Mouse (Mus musculus) left cerebral cortex, adult 11 months (tissue): Measurements from ENCODE around the gene Klhdc4.

ENCODE experiments used
- DNase-seq: peaks from one replicate; pipeline ENCODE4 v3.0.0; 2022; ENCODE audit warnings: low spot score

The Klhdc4 gene

GRCm38 (mm10) chr8:121849303-121849702, 19.9 kb upstream of the Klhdc4 start:
- DNase-seq: no peak

GRCm38 (mm10) chr8:121848495-121848894, 19.1 kb upstream of the Klhdc4 start:
- no peak for DNase-seq

- DNase-seq: no peak
These were observed 18.6 kb upstream of the Klhdc4 start for GRCm38 (mm10) chr8:121847987-121848386.

- DNase-seq: no peak
These were observed 18.0 kb upstream of the Klhdc4 start for GRCm38 (mm10) chr8:121847261-121847822.

- no peak for DNase-seq
These were observed 17.4 kb upstream of the Klhdc4 start for GRCm38 (mm10) chr8:121846815-121847214.

- no peak for DNase-seq
These were observed 15.4 kb upstream of the Klhdc4 start for GRCm38 (mm10) chr8:121844765-121845164.

GRCm38 (mm10) chr8:121843184-121843733, 13.9 kb upstream of the Klhdc4 start:
- DNase-seq: no peak

- DNase-seq: no peak
These were observed 12.9 kb upstream of the Klhdc4 start for GRCm38 (mm10) chr8:121842064-121842955.

- peak; percentile 59 for DNase-seq
These were observed 11.9 kb upstream of the Klhdc4 start for GRCm38 (mm10) chr8:121841242-121841641.

GRCm38 (mm10) chr8:121832503-121832902, 3.1 kb upstream of the Klhdc4 start:
- DNase-seq: no peak

- no peak for DNase-seq
These were observed 2.7 kb upstream of the Klhdc4 start for GRCm38 (mm10) chr8:121832061-121832460.

- no peak for DNase-seq
These were observed 501 bp upstream of the Klhdc4 start for GRCm38 (mm10) chr8:121829777-121830362.

- DNase-seq: no peak
These were observed 869 bp downstream of the Klhdc4 start for GRCm38 (mm10) chr8:121828376-121829023.

GRCm38 (mm10) chr8:121827726-121828125, 1.6 kb downstream of the Klhdc4 start:
- DNase-seq: no peak

GRCm38 (mm10) chr8:121821770-121822169, 7.6 kb downstream of the Klhdc4 start:
- no peak for DNase-seq

- DNase-seq: no peak
These were observed 8.0 kb downstream of the Klhdc4 start for GRCm38 (mm10) chr8:121821320-121821719.

GRCm38 (mm10) chr8:121820840-121821239, 8.5 kb downstream of the Klhdc4 start:
- no peak for DNase-seq

GRCm38 (mm10) chr8:121818226-121818625, 11.1 kb downstream of the Klhdc4 start:
- no peak for DNase-seq

GRCm38 (mm10) chr8:121811931-121812570, 17.3 kb downstream of the Klhdc4 start:
- no peak for DNase-seq

- DNase-seq: no peak
These were observed 17.9 kb downstream of the Klhdc4 start for GRCm38 (mm10) chr8:121811502-121811901.

- DNase-seq: peak; percentile 51
These were observed 19.7 kb downstream of the Klhdc4 start for GRCm38 (mm10) chr8:121809524-121810155.
